Mouse (Mus musculus) small intestine, adult 2 months (tissue): Measurements from ENCODE around the gene Gm5767.
"Not testable (repeated sequence)": the region's sequence is repeated elsewhere in the genome, so short reads cannot be mapped to it uniquely, and the experiment has no call there.

Experiments
- CTCF ChIP-seq: fragments of 200-500 bp; IDR thresholded peaks from 2 replicates; pipeline ENCODE4 v1.5.1; 2012; ENCODE audit warnings: low read depth, mild to moderate bottlenecking, control low read depth, inconsistent platforms, low read length, moderate library complexity, mixed read lengths; ENCODE audit not compliant: insufficient replicate concordance, insufficient read length; ENCODE audit errors: extremely low read depth
- POLR2A ChIP-seq: fragments of 200-500 bp; IDR thresholded peaks from 2 replicates; pipeline ENCODE4 v1.6.1; 2012; ENCODE audit warnings: low read depth, mild to moderate bottlenecking, control low read depth, inconsistent platforms, low read length, moderate library complexity

DNA sequence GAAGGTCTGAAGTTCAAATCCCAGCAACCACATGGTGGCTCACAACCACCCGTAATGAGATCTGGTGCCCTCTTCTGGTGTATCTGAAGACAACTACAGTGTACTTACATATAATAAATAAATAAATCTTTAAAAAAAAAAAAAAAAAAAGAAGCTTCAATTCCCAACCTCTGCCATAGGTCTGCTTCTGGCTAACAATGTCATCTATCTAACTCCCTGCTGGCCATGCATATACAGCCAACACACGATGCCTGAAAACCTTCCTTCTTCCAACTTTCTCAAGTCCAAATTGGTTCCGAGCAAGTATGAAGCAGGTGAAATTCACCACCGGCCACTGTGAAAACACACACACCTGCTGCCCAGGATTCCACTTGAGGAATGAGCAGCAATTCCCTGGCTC lies 51.9 kb downstream of the Gm5767 start:
- not testable (repeated sequence) for TF ChIP-seq POLR2A, CTCF
